Mouse (Mus musculus): Measurements from ENCODE around the gene Slc18a2. TPM values are rescaled to one million over a fixed set of nuclear protein-coding genes. Genes with fewer than 3 reads are reported as not detected.

Slc18a2 gene
- total and polyA plus RNA-seq, 2 experiments from 2014 or later: 1.3 to 4.5 TPM

- Histone ChIP-seq H3K27ac (ENCODE audit: low read depth) (no peak overlapping the region), H3K9ac (replicated peaks; ENCODE audit: low read depth, low read length) (no peak overlapping the region), H3K4me1 (ENCODE audit: control insufficient read depth, insufficient read depth) (peaks cover 5% of the 10 kb centered on the region), H3K9me3 (replicated peaks; ENCODE audit: control insufficient read depth, low read length) (no peaks in the 10 kb centered on the region), H3K27me3 (ENCODE audit: control insufficient read depth, insufficient read depth, low read length) (peaks cover 31% of the 10 kb centered on the region), H3K4me2 (ENCODE audit: low read depth, low read length) (no peak overlapping the region), H3K4me3 (ENCODE audit: low read depth, low read length) (no peak overlapping the region), H3K36me3 (replicated peaks; ENCODE audit: control insufficient read depth, insufficient read depth, low read length) (no peaks in the 10 kb centered on the region)
- TF ChIP-seq EP300 (IDR thresholded peaks at IDR 0.05; ENCODE audit: low read depth) (no peak), CTCF (IDR thresholded peaks at IDR 0.05; ENCODE audit: low read depth) (no peak)
- 82% methylated on average over 9 of the region's 9 CpGs for WGBS
- no peak for DNase-seq (ENCODE audit: low spot score)
- ATAC-seq (ENCODE audit: insufficient read depth, low read depth): no peak
Measured at GRCm38 (mm10) chr19:59263171-59263570, 2.5 kb downstream of the Slc18a2 start.

DNA sequence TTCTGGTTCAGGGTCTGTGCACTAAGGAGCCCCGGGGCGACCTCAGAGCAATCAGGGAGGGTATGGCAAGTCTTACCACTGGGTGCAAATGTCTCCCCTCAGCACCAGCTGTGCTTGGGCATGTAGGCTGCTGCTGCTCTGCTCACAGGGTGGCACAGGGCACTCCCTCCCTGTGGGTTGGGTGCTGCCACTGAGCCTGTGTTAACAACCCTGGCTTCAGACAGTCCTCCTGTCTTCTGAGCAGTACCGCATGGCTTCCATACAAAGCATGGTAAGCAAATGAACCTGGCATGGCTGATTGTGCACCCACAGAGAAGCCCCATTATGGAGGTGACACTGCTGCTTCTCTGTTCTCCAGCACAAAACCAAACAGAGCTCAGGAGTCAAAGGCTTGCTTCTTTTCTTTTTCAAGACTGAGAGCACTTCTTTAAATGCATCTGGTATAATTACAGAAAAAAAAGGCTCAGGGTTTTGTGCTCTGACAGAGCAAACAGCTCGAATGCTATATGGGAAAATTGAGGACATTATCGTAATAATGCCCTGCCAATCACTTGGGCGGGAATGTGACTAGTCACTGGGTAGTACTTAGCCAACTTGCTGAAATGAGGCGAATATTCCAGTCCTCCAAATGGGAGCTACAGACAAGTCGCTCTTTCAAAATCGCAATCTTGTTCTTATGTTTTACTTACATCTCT is 4.3 kb downstream of the Slc18a2 start:
- DNase-seq (ENCODE audit: low spot score) (no peak), ATAC-seq (ENCODE audit: insufficient read depth, low read depth) (no peak)
- Histone ChIP-seq H3K4me2 (ENCODE audit: low read depth, low read length) (no peak overlapping the region), H3K4me3 (ENCODE audit: low read depth, low read length) (no peak overlapping the region), H3K36me3 (replicated peaks; ENCODE audit: control insufficient read depth, insufficient read depth, low read length) (no peaks in the 10 kb centered on the region), H3K4me1 (ENCODE audit: control insufficient read depth, insufficient read depth) (peaks cover 5% of the 10 kb centered on the region), H3K27ac (ENCODE audit: low read depth) (no peak overlapping the region), H3K27me3 (ENCODE audit: control insufficient read depth, insufficient read depth, low read length) (peaks cover 27% of the 10 kb centered on the region), H3K9ac (replicated peaks; ENCODE audit: low read depth, low read length) (no peak overlapping the region), H3K9me3 (replicated peaks; ENCODE audit: control insufficient read depth, low read length) (no peaks in the 10 kb centered on the region)
- 83% methylated on average over 9 of the region's 9 CpGs for WGBS
- TF ChIP-seq CTCF (IDR thresholded peaks at IDR 0.05; ENCODE audit: low read depth) (no peak), EP300 (IDR thresholded peaks at IDR 0.05; ENCODE audit: low read depth) (no peak)

DNA sequence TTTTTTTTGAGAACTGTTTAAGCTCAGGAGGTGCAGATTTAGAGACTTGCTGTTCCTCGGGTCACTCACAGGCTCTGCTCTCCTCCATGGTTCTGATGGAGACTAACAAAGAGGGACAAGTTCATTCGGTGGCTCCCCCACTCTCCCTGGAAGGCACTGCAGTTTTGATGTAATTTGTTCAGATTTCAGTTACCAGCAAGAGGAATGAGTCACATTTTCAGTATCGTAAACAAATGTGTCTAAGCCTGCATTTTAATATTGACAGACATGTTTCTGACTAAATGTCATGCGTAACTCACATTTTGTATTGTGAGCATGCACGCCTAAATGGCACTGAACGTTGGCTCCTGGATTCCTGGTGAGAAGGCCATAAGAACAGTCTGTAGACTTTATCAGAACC is 5.2 kb downstream of the Slc18a2 start:
- no peaks in the 10 kb centered on the region for H3K9me3 ChIP-seq (replicated peaks; ENCODE audit: control insufficient read depth, low read length)
- no peak overlapping the region for H3K4me3 ChIP-seq (ENCODE audit: low read depth, low read length)
- peaks cover under 1% of the 10 kb centered on the region; the same call in 1 of the 2 replicates for H3K4me1 ChIP-seq (ENCODE audit: control insufficient read depth, insufficient read depth)
- ATAC-seq (ENCODE audit: insufficient read depth, low read depth): no peak
- 74% methylated on average over 6 of the region's 6 CpGs for WGBS
- H3K36me3 ChIP-seq (replicated peaks; ENCODE audit: control insufficient read depth, insufficient read depth, low read length): no peaks in the 10 kb centered on the region
- DNase-seq (ENCODE audit: low spot score): no peak
- no peak for TF ChIP-seq CTCF (IDR thresholded peaks at IDR 0.05; ENCODE audit: low read depth)
- no peak for TF ChIP-seq EP300 (IDR thresholded peaks at IDR 0.05; ENCODE audit: low read depth)
- H3K9ac ChIP-seq (replicated peaks; ENCODE audit: low read depth, low read length): no peak overlapping the region
- H3K27me3 ChIP-seq (ENCODE audit: control insufficient read depth, insufficient read depth, low read length): peaks cover 19% of the 10 kb centered on the region
- no peak overlapping the region for H3K4me2 ChIP-seq (ENCODE audit: low read depth, low read length)
- H3K27ac ChIP-seq (ENCODE audit: low read depth): no peak overlapping the region

DNA sequence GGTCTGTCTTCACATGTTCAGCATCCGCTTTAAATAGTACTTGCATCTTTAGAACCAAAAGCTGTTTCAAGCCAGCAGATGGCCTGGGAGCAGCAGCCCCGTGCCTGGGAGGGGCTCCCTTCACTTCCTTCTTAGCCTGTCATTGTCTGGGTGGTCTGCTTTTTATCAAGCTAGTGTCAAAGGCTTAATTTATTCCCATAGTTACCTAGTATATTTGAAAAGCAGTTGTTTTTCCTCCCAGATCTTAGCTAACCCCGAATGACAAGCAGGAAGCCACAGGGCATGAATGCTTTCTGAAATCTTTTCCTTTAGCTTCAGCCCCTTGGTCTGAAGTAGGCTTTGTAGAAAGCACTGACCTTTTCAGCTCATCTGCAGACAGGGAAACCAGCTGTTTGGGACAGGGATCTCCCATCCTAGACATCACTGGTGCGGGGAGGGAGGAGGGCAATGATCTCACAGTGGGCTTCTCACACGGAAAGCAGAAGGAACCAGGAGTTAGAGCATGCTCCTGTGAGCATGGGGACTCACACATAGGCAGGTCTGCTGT is 6.8 kb downstream of the Slc18a2 start:
- no peak overlapping the region for H3K4me3 ChIP-seq (ENCODE audit: low read depth, low read length)
- ATAC-seq (ENCODE audit: insufficient read depth, low read depth): peak; percentile 47
- WGBS: 14% methylated on average over 5 of the region's 5 CpGs
- peak overlapping the region; percentile 2; the same call in 1 of the 2 replicates for H3K27ac ChIP-seq (ENCODE audit: low read depth)
- no peak for TF ChIP-seq CTCF (IDR thresholded peaks at IDR 0.05; ENCODE audit: low read depth)
- no peak for TF ChIP-seq EP300 (IDR thresholded peaks at IDR 0.05; ENCODE audit: low read depth)
- peak; percentile 35 for DNase-seq (ENCODE audit: low spot score)
- H3K4me1 ChIP-seq (ENCODE audit: control insufficient read depth, insufficient read depth): no peaks in the 10 kb centered on the region
- no peak overlapping the region for H3K9ac ChIP-seq (replicated peaks; ENCODE audit: low read depth, low read length)
- no peak overlapping the region for H3K4me2 ChIP-seq (ENCODE audit: low read depth, low read length)
- no peaks in the 10 kb centered on the region for H3K9me3 ChIP-seq (replicated peaks; ENCODE audit: control insufficient read depth, low read length)
- no peaks in the 10 kb centered on the region for H3K36me3 ChIP-seq (replicated peaks; ENCODE audit: control insufficient read depth, insufficient read depth, low read length)
- 0 out of 2 replicates have a peak, but pooled peaks cover 5% of the 10 kb centered on the region for H3K27me3 ChIP-seq (ENCODE audit: control insufficient read depth, insufficient read depth, low read length)

DNA sequence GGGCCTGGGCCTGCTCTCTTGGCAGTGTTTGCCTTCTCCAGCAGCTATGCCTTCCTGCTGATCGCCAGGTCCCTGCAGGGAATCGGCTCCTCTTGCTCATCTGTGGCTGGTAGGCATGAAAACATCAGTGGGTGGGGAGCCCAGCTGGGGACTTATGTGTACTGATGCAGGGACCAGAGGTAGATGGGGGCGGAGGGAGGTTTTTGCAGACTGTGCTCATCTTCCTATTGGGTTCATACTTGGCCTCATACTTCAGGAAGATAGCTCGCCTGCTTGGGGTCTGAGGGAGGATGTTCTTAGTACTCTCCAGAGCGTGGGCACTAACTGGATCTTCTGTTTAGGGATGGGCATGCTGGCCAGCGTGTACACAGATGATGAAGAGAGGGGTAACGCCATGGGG is 12.5 kb downstream of the Slc18a2 start:
- Histone ChIP-seq H3K4me1 (ENCODE audit: control insufficient read depth, insufficient read depth) (no peaks in the 10 kb centered on the region), H3K9ac (replicated peaks; ENCODE audit: low read depth, low read length) (no peak overlapping the region), H3K4me2 (ENCODE audit: low read depth, low read length) (no peak overlapping the region), H3K27ac (ENCODE audit: low read depth) (no peak overlapping the region), H3K27me3 (ENCODE audit: control insufficient read depth, insufficient read depth, low read length) (no peaks in the 10 kb centered on the region), H3K4me3 (ENCODE audit: low read depth, low read length) (no peak overlapping the region), H3K9me3 (replicated peaks; ENCODE audit: control insufficient read depth, low read length) (no peaks in the 10 kb centered on the region), H3K36me3 (replicated peaks; ENCODE audit: control insufficient read depth, insufficient read depth, low read length) (no peaks in the 10 kb centered on the region)
- DNase-seq (ENCODE audit: low spot score): no peak
- TF ChIP-seq EP300 (IDR thresholded peaks at IDR 0.05; ENCODE audit: low read depth) (no peak), CTCF (IDR thresholded peaks at IDR 0.05; ENCODE audit: low read depth) (no peak)
- ATAC-seq (ENCODE audit: insufficient read depth, low read depth): no peak
- 85% methylated on average over 7 of the region's 7 CpGs for WGBS
